Mouse (Mus musculus): ENCODE data around the gene Olfr642. TPM values are rescaled to one million over a fixed set of nuclear protein-coding genes. Genes with fewer than 3 reads are reported as not detected.

Olfr642 gene
- not detected in 2 replicates for polyA plus RNA-seq (2012; ENCODE audit: insufficient read depth, low replicate concordance)

- H3K36me3 ChIP-seq (replicated peaks; ENCODE audit: low read length) = no peaks in the 10 kb centered on the region
- H3K27me3 ChIP-seq (replicated peaks) = no peaks in the 10 kb centered on the region
- TF ChIP-seq GATA1 (IDR thresholded peaks at IDR 0.05; ENCODE audit: borderline replicate concordance, low read length) (no peak), FLI1 (IDR thresholded peaks at IDR 0.05; ENCODE audit: low read length) (no peak)
- no peaks in the 10 kb centered on the region for H3K9me3 ChIP-seq
- H3K4me1 ChIP-seq = no peaks in the 10 kb centered on the region
- no peak within 1 kb of the TSS for H3K4me3 ChIP-seq (replicated peaks)
Observed at GRCm38 (mm10) chr7:104052566-104052965, at the start of gene Olfr642. Gene Olfr642, minus strand, starts transcription at chr7:104052666.

GRCm38 (mm10) chr7:104085365-104085764 is 32.9 kb upstream of the Olfr642 start, which contains the start of gene Olfr645:
Gene Olfr645, minus strand, starts transcription at chr7:104085465.
- no peak within 1 kb of the TSS for H3K4me3 ChIP-seq (replicated peaks)
- H3K9me3 ChIP-seq = no peaks in the 10 kb centered on the region
- no peaks in the 10 kb centered on the region for H3K36me3 ChIP-seq (replicated peaks; ENCODE audit: low read length)
- no peaks in the 10 kb centered on the region for H3K27me3 ChIP-seq (replicated peaks)
- H3K4me1 ChIP-seq = peaks cover 3% of the 10 kb centered on the region; the same call in 1 of the 2 replicates
- TF ChIP-seq FLI1 (IDR thresholded peaks at IDR 0.05; ENCODE audit: low read length) = no peak
- no peak for TF ChIP-seq GATA1 (IDR thresholded peaks at IDR 0.05; ENCODE audit: borderline replicate concordance, low read length)

- Histone ChIP-seq H3K36me3 (replicated peaks; ENCODE audit: low read length) (no peaks in the 10 kb centered on the region), H3K4me3 (replicated peaks) (no peak within 1 kb of the TSS), H3K4me1 (peaks cover 15% of the 10 kb centered on the region), H3K27me3 (replicated peaks) (no peaks in the 10 kb centered on the region), H3K9me3 (peaks cover 4% of the 10 kb centered on the region; the same call in 1 of the 2 replicates)
- no peak for TF ChIP-seq GATA1 (IDR thresholded peaks at IDR 0.05; ENCODE audit: borderline replicate concordance, low read length)
- TF ChIP-seq FLI1 (IDR thresholded peaks at IDR 0.05; ENCODE audit: low read length) = no peak
Observed at GRCm38 (mm10) chr7:104071769-104072168, 19.3 kb upstream of the Olfr642 start, which contains the start of gene Olfr644. Gene Olfr644, minus strand, starts transcription at chr7:104071869.

- Histone ChIP-seq H3K4me3 (replicated peaks) (no peak within 1 kb of the TSS), H3K4me1 (peaks cover 9% of the 10 kb centered on the region)
Observed at GRCm38 (mm10) chr7:104061345-104061744, 8.9 kb upstream of the Olfr642 start, which contains the start of gene 4930516K23Rik. Gene 4930516K23Rik, minus strand, starts transcription at chr7:104061445.

GRCm38 (mm10) chr7:104059215-104059614 is 6.7 kb upstream of the Olfr642 start:
- Histone ChIP-seq H3K27me3 (replicated peaks) (no peaks in the 10 kb centered on the region), H3K9me3 (no peaks in the 10 kb centered on the region), H3K4me3 (replicated peaks) (no peak overlapping the region), H3K4me1 (peaks cover 9% of the 10 kb centered on the region), H3K36me3 (replicated peaks; ENCODE audit: low read length) (no peaks in the 10 kb centered on the region)
- TF ChIP-seq FLI1 (IDR thresholded peaks at IDR 0.05; ENCODE audit: low read length) (no peak), GATA1 (IDR thresholded peaks at IDR 0.05; ENCODE audit: borderline replicate concordance, low read length) (no peak)

More at GRCm38 (mm10) chr7:104061345-104061744, 8.9 kb upstream of the Olfr642 start, which contains the start of gene 4930516K23Rik:
- no peak for TF ChIP-seq FLI1 (IDR thresholded peaks at IDR 0.05; ENCODE audit: low read length)
- TF ChIP-seq GATA1 (IDR thresholded peaks at IDR 0.05; ENCODE audit: borderline replicate concordance, low read length) = no peak
- Histone ChIP-seq H3K36me3 (replicated peaks; ENCODE audit: low read length) (no peaks in the 10 kb centered on the region), H3K9me3 (no peaks in the 10 kb centered on the region), H3K27me3 (replicated peaks) (no peaks in the 10 kb centered on the region)

- no peak overlapping the region for H3K4me3 ChIP-seq (replicated peaks)
- no peaks in the 10 kb centered on the region for H3K9me3 ChIP-seq
- no peaks in the 10 kb centered on the region for H3K4me1 ChIP-seq
- no peaks in the 10 kb centered on the region for H3K27me3 ChIP-seq (replicated peaks)
- no peak for TF ChIP-seq GATA1 (IDR thresholded peaks at IDR 0.05; ENCODE audit: borderline replicate concordance, low read length)
- no peak for TF ChIP-seq FLI1 (IDR thresholded peaks at IDR 0.05; ENCODE audit: low read length)
- no peaks in the 10 kb centered on the region for H3K36me3 ChIP-seq (replicated peaks; ENCODE audit: low read length)
Observed at GRCm38 (mm10) chr7:104050745-104051144, 1.7 kb downstream of the Olfr642 start.

- Histone ChIP-seq H3K27me3 (replicated peaks) (no peaks in the 10 kb centered on the region), H3K4me3 (replicated peaks) (no peak within 1 kb of the TSS), H3K9me3 (no peaks in the 10 kb centered on the region), H3K4me1 (no peaks in the 10 kb centered on the region), H3K36me3 (replicated peaks; ENCODE audit: low read length) (no peaks in the 10 kb centered on the region)
- TF ChIP-seq GATA1 (IDR thresholded peaks at IDR 0.05; ENCODE audit: borderline replicate concordance, low read length) (no peak), FLI1 (IDR thresholded peaks at IDR 0.05; ENCODE audit: low read length) (no peak)
Observed at GRCm38 (mm10) chr7:104035145-104035544, 17.3 kb downstream of the Olfr642 start, which contains the start of gene Olfr641. Gene Olfr641, plus strand, starts transcription at chr7:104035445.

- no peak overlapping the region for H3K4me3 ChIP-seq (replicated peaks)
- TF ChIP-seq GATA1 (IDR thresholded peaks at IDR 0.05; ENCODE audit: borderline replicate concordance, low read length) (no peak), FLI1 (IDR thresholded peaks at IDR 0.05; ENCODE audit: low read length) (no peak)
- H3K27me3 ChIP-seq (replicated peaks) = no peaks in the 10 kb centered on the region
- no peaks in the 10 kb centered on the region for H3K4me1 ChIP-seq
- no peaks in the 10 kb centered on the region for H3K9me3 ChIP-seq
- H3K36me3 ChIP-seq (replicated peaks; ENCODE audit: low read length) = no peaks in the 10 kb centered on the region
Observed at GRCm38 (mm10) chr7:104026978-104027377, 25.5 kb downstream of the Olfr642 start.

GRCm38 (mm10) chr7:104025473-104025872 is 27.0 kb downstream of the Olfr642 start, which contains the start of gene Olfr640:
Gene Olfr640, minus strand, starts transcription at chr7:104025573.
- no peaks in the 10 kb centered on the region for H3K36me3 ChIP-seq (replicated peaks; ENCODE audit: low read length)
- H3K9me3 ChIP-seq = no peaks in the 10 kb centered on the region
- H3K27me3 ChIP-seq (replicated peaks) = no peaks in the 10 kb centered on the region
- no peaks in the 10 kb centered on the region for H3K4me1 ChIP-seq
- H3K4me3 ChIP-seq (replicated peaks) = no peak within 1 kb of the TSS
- TF ChIP-seq FLI1 (IDR thresholded peaks at IDR 0.05; ENCODE audit: low read length) = no peak
- no peak for TF ChIP-seq GATA1 (IDR thresholded peaks at IDR 0.05; ENCODE audit: borderline replicate concordance, low read length)

GRCm38 (mm10) chr7:104021651-104022050 is 30.8 kb downstream of the Olfr642 start:
- H3K4me1 ChIP-seq = no peaks in the 10 kb centered on the region
- no peak overlapping the region for H3K4me3 ChIP-seq (replicated peaks)
- no peaks in the 10 kb centered on the region for H3K27me3 ChIP-seq (replicated peaks)
- TF ChIP-seq FLI1 (IDR thresholded peaks at IDR 0.05; ENCODE audit: low read length) (no peak), GATA1 (IDR thresholded peaks at IDR 0.05; ENCODE audit: borderline replicate concordance, low read length) (no peak)
- no peaks in the 10 kb centered on the region for H3K9me3 ChIP-seq
- H3K36me3 ChIP-seq (replicated peaks; ENCODE audit: low read length) = no peaks in the 10 kb centered on the region
